Mouse (Mus musculus) liver, adult 2 months (tissue): Measurements from ENCODE around the gene Mitd1.

Source experiments
- CTCF ChIP-seq: fragments of 200-500 bp; IDR thresholded peaks from 2 replicates; pipeline ENCODE4 v1.5.1; 2011; ENCODE audit warnings: low read depth, low read length, control low read depth
- POLR2A ChIP-seq: fragments of 200-500 bp; IDR thresholded peaks from 2 replicates; pipeline ENCODE4 v1.6.1; 2011; ENCODE audit warnings: low read length, control low read depth; ENCODE audit not compliant: insufficient read depth; ENCODE audit errors: extremely low read depth

- TF ChIP-seq POLR2A: no peak
- TF ChIP-seq CTCF: no peak
Observed at GRCm38 (mm10) chr1:37867684-37868322, 22.4 kb downstream of the Mitd1 start.
